Comparison of ENCODE assay signal across 14 mouse cellular contexts in genomic region chr13:19700733-19701442, GRCm38 (mm10). TPM values are rescaled to one million over a fixed set of nuclear protein-coding genes. Genes with fewer than 3 reads are reported as not detected.
DNase-seq lines count a peak whose midpoint lies in the region; ATAC-seq lines count a peak whose summit lies in the region.
"Had no signal": no experiment of that assay in that cellular context is flagged by ENCODE, and none has a peak within 500 bp of the region (broad histone marks: within the 10 kb centered on the region; RNA-seq: fewer than 3 reads in every experiment).

No protein-coding gene starts in this region.

- peak; percentile 3 to 11 for DNase-seq in frontal cortex, postnatal 36 days (ENCODE audit: low spot score in 2 of 2)
- no peak for DNase-seq in frontal cortex, postnatal 10 days (ENCODE audit: low spot score in 2 of 2)
- peak; percentile 8 for DNase-seq in left cerebral cortex, postnatal 25 days (ENCODE audit: low spot score in 2 of 2)
- DNase-seq in left cerebral cortex, adult 18-20 months (ENCODE audit: low spot score in 2 of 2), result no peak
- peak; percentile 59 for DNase-seq in adipocyte (ENCODE audit: low spot score)
- DNase-seq in urinary bladder, postnatal 36 days (ENCODE audit: low spot score in 2 of 2), result no peak
- no peak for DNase-seq in kidney, adult 11 months
- DNase-seq: liver; spleen, adult 18-20 months had no signal

- intact Hi-C loops in left cerebral cortex, postnatal 25 days (cut with DNase I), result loop anchor here (10.0 kb wide), 2 partner anchors 484 to 1344 kb away; no protein-coding TSS in a partner anchor

- peak; percentile 43; the same call in 1 of the 2 replicates for ATAC-seq in megakaryocyte-erythroid progenitor cell, adult 5-6 weeks (replicated peaks; ENCODE audit: low FRiP score, low TSS enrichment, poor library complexity, severe bottlenecking)
- ATAC-seq: CD4-positive, CD25-positive, alpha-beta regulatory T cell, adult 4 months; intestine, embryonic 16.5 days had no signal

RNA-seq across cellular contexts. Expression of gene Nme8, which starts 3.3 kb away (rescaled TPM):
- not detected for total RNA-seq in left cerebral cortex, postnatal 25 days (2021)
- total RNA-seq in left cerebral cortex, adult 18-20 months (2021), result not detected
- not detected in 2 replicates for total RNA-seq in megakaryocyte-erythroid progenitor cell, adult 5-6 weeks (2014; fragmentation: Nextera tagmentation)
- total RNA-seq in megakaryocyte-erythroid progenitor cell, adult 5-6 weeks (2017), result not detected in 2 replicates
- total RNA-seq: gastrocnemius, postnatal 4 days; layer of hippocampus, postnatal 10 days had no signal

Comparison
In these comparisons a context has a peak if more than half of its experiments do, and no peak if none do; other contexts are left out.
1. DNase-seq: peak in frontal cortex, postnatal 36 days (2 of 2), left cerebral cortex, postnatal 25 days (2 of 2) and adipocyte (single experiment); none in frontal cortex, postnatal 10 days (0 of 2), left cerebral cortex, adult 18-20 months (0 of 2), urinary bladder, postnatal 36 days (0 of 2) and kidney, adult 11 months (single experiment).